Mouse (Mus musculus): ENCODE measurements around the gene Tia1.
A peak's percentile ranks its signal among the peaks of the same experiment; 100 is the strongest.

Tia1 gene

GRCm38 (mm10) chr6:86480189-86480831, 76.3 kb downstream of the Tia1 start:
- peak; percentile 36 for DNase-seq (ENCODE audit: low read depth, low spot score)

- DNase-seq (ENCODE audit: low read depth, low spot score): no peak
Measured at GRCm38 (mm10) chr6:86481871-86482270, 77.9 kb downstream of the Tia1 start.
